Mouse (Mus musculus) cerebellum, adult 18-20 months (tissue): ENCODE results near the gene Usp3.

Source experiments
- DNase-seq, 2 experiments: peaks; one replicate each; pipeline ENCODE4 v3.0.0; 2021

The Usp3 gene

GRCm38 (mm10) chr9:66561496-66561895, 31.4 kb downstream of the Usp3 start:
- DNase-seq: no peak

- no peak for DNase-seq
Observed at GRCm38 (mm10) chr9:66560728-66561127, 32.2 kb downstream of the Usp3 start.

GRCm38 (mm10) chr9:66560295-66560694, 32.6 kb downstream of the Usp3 start:
- peak in 1 of 2 experiments; percentile 27 for DNase-seq

GRCm38 (mm10) chr9:66558971-66559370, 34.0 kb downstream of the Usp3 start:
- DNase-seq: no peak

GRCm38 (mm10) chr9:66542785-66543184, 50.2 kb downstream of the Usp3 start:
- no peak for DNase-seq

GRCm38 (mm10) chr9:66521595-66521994, 71.3 kb downstream of the Usp3 start:
- no peak for DNase-seq

- DNase-seq: no peak
Observed at GRCm38 (mm10) chr9:66520299-66520698, 72.6 kb downstream of the Usp3 start.

GRCm38 (mm10) chr9:66518901-66519300, 74.0 kb downstream of the Usp3 start:
- peak in 1 of 2 experiments; percentile 36 for DNase-seq

- no peak for DNase-seq
Observed at GRCm38 (mm10) chr9:66518251-66518650, 74.7 kb downstream of the Usp3 start.

- DNase-seq: no peak
Observed at GRCm38 (mm10) chr9:66517746-66518145, 75.2 kb downstream of the Usp3 start.

GRCm38 (mm10) chr9:66516296-66516940, 76.5 kb downstream of the Usp3 start:
- peak; percentile 61 to 71 for DNase-seq

GRCm38 (mm10) chr9:66515680-66516210, 77.2 kb downstream of the Usp3 start:
- peak in 1 of 2 experiments; percentile 25 for DNase-seq

GRCm38 (mm10) chr9:66515115-66515514, 77.8 kb downstream of the Usp3 start:
- DNase-seq: no peak

GRCm38 (mm10) chr9:66514256-66514770, 78.6 kb downstream of the Usp3 start, which contains the start of gene Fbxl22:
Fbxl22 (minus strand) TSS chr9:66514593.
- peak; percentile 59 to 69 for DNase-seq

GRCm38 (mm10) chr9:66513661-66514255, 79.2 kb downstream of the Usp3 start:
- DNase-seq: no peak

GRCm38 (mm10) chr9:66513150-66513549, 79.8 kb downstream of the Usp3 start:
- DNase-seq: peak; percentile 38 to 52

GRCm38 (mm10) chr9:66512351-66512671, 80.6 kb downstream of the Usp3 start:
- peak; percentile 78 to 83 for DNase-seq

- DNase-seq: peak; percentile 94 to 98
Observed at GRCm38 (mm10) chr9:66511580-66512350, 81.2 kb downstream of the Usp3 start.

- peak; percentile 47 to 57 for DNase-seq
Observed at GRCm38 (mm10) chr9:66510944-66511343, 82.0 kb downstream of the Usp3 start.

GRCm38 (mm10) chr9:66510351-66510841, 82.5 kb downstream of the Usp3 start:
- DNase-seq: peak; percentile 73 to 77

GRCm38 (mm10) chr9:66508890-66509399, 84.0 kb downstream of the Usp3 start:
- DNase-seq: no peak

GRCm38 (mm10) chr9:66507684-66508083, 85.3 kb downstream of the Usp3 start:
- DNase-seq: no peak

- no peak for DNase-seq
Observed at GRCm38 (mm10) chr9:66506424-66506823, 86.5 kb downstream of the Usp3 start.
